Mouse (Mus musculus) midbrain, embryonic 16.5 days (tissue): ENCODE data around the gene Tacc2. TPM values are rescaled to one million over a fixed set of nuclear protein-coding genes. Genes with fewer than 3 reads are reported as not detected.

Source experiments
- ATAC-seq: fragments of 200-750 bp; cut with Nextera tagmentation; 2 replicates; pipeline ENCODE4 v1.8.0; 2017; ENCODE audit warnings: moderate TSS enrichment
- H3K27ac ChIP-seq: fragments of 300-500 bp; sonication (generic); 2 replicates; pipeline ENCODE4 v1.5.1; 2014; ENCODE audit warnings: mild to moderate bottlenecking, low read length, mixed read lengths
- H3K27me3 ChIP-seq: fragments of 300-500 bp; sonication (generic); 2 replicates; pipeline ENCODE4 v1.6.1; 2014; ENCODE audit warnings: low read depth, low read length, mixed read lengths; ENCODE audit not compliant: control insufficient read depth, insufficient read depth
- H3K36me3 ChIP-seq: fragments of 300-500 bp; sonication (generic); 2 replicates; pipeline ENCODE4 v1.6.1; 2014; ENCODE audit warnings: mild to moderate bottlenecking, low read length, moderate library complexity, mixed read lengths; ENCODE audit not compliant: control insufficient read depth, insufficient read depth
- H3K4me1 ChIP-seq: fragments of 300-500 bp; sonication (generic); 2 replicates; pipeline ENCODE4 v1.6.1; 2014; ENCODE audit warnings: mild to moderate bottlenecking, low read length, mixed read lengths; ENCODE audit not compliant: control insufficient read depth, insufficient read depth
- H3K4me2 ChIP-seq: fragments of 300-500 bp; sonication (generic); 2 replicates; pipeline ENCODE4 v1.6.1; 2014; ENCODE audit warnings: mild to moderate bottlenecking, low read length, mixed read lengths
- H3K4me3 ChIP-seq: fragments of 300-500 bp; sonication (generic); 2 replicates; pipeline ENCODE4 v1.5.1; 2014; ENCODE audit warnings: low read depth, mild to moderate bottlenecking, low read length, moderate library complexity, mixed read lengths
- H3K9ac ChIP-seq: fragments of 300-500 bp; sonication (generic); 2 replicates; pipeline ENCODE4 v1.6.1; 2014; ENCODE audit warnings: low read depth, low read length, mixed read lengths
- H3K9me3 ChIP-seq: fragments of 300-500 bp; sonication (generic); replicated peaks from 2 replicates; pipeline ENCODE4 v1.6.1; 2014; ENCODE audit warnings: mild to moderate bottlenecking, low read length, mixed read lengths; ENCODE audit not compliant: control insufficient read depth, poor library complexity, severe bottlenecking
- WGBS: fragments of 180-500 bp; shearing (Covaris S2); extraction: QIAGEN DNeasy Blood & Tissue Kit; methylation state at CpG from one replicate; pipeline ENCODE4 v1.1.7; 2014; 5-methylcytosine and 5-hydroxymethylcytosine counted together
- polyA plus RNA-seq: library from polyadenylated mRNA; unstranded; fragments of >200 nt; fragmentation: Nextera tagmentation; extraction: Ambion mirVana; gene quantifications from 2 replicates; pipeline ENCODE4 v1.2.1, GENCODE M21; 2015

The Tacc2 gene
- polyA plus RNA-seq, 1 experiment from 2014 or later: 61.1 TPM

GRCm38 (mm10) chr7:130691931-130692330 is 114.7 kb downstream of the Tacc2 start:
- H3K4me2 ChIP-seq: peak overlapping the region; percentile 68

DNA sequence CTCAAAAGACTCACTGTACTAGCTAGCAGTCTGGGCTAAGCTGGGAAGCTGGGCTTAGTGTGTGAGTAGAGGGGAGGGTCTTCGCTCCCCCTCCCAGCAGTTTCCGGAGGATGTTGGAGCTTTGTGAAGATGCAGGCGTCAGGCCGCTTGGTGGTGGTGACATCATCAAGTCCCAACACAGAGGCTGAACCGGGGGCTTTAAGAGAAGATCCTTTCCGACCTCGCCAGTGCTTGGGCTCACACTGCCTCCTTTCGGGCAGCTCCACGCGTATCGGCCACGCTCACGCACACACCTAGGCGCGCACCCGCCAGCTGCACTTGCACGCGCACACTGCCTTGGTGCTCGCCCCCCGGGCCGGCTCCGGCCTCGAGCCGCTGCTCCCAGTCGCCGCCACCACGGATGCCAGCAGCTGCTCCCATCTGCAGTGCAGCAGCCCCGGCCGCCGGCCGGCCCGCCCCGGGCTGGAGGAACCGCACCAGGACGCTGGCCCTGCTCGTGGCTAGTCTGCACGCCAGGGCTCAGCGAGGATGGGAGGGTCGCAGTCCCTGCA is 115.2 kb downstream of the Tacc2 start:
- peak overlapping the region; percentile 68 for H3K4me2 ChIP-seq
- peak; percentile 91 for ATAC-seq
- H3K9me3 ChIP-seq: no peaks in the 10 kb centered on the region
- peaks cover 38% of the 10 kb centered on the region for H3K4me1 ChIP-seq
- no peaks in the 10 kb centered on the region for H3K27me3 ChIP-seq
- H3K36me3 ChIP-seq: no peaks in the 10 kb centered on the region
- peak overlapping the region; percentile 94 for H3K9ac ChIP-seq
- H3K4me3 ChIP-seq: peak overlapping the region; percentile 62
- WGBS: under 1% methylated on average over 38 of the region's 39 CpGs
- peak overlapping the region; percentile 96 for H3K27ac ChIP-seq

More at GRCm38 (mm10) chr7:130691931-130692330, 114.7 kb downstream of the Tacc2 start:
- Histone ChIP-seq H3K4me1 (peaks cover 32% of the 10 kb centered on the region), H3K36me3 (no peaks in the 10 kb centered on the region), H3K27ac (peak overlapping the region; percentile 96), H3K4me3 (peak overlapping the region; percentile 62), H3K9ac (peak overlapping the region; percentile 30), H3K27me3 (no peaks in the 10 kb centered on the region), H3K9me3 (no peaks in the 10 kb centered on the region)
- 51% methylated on average over 2 of the region's 2 CpGs for WGBS
- ATAC-seq: no peak

DNA sequence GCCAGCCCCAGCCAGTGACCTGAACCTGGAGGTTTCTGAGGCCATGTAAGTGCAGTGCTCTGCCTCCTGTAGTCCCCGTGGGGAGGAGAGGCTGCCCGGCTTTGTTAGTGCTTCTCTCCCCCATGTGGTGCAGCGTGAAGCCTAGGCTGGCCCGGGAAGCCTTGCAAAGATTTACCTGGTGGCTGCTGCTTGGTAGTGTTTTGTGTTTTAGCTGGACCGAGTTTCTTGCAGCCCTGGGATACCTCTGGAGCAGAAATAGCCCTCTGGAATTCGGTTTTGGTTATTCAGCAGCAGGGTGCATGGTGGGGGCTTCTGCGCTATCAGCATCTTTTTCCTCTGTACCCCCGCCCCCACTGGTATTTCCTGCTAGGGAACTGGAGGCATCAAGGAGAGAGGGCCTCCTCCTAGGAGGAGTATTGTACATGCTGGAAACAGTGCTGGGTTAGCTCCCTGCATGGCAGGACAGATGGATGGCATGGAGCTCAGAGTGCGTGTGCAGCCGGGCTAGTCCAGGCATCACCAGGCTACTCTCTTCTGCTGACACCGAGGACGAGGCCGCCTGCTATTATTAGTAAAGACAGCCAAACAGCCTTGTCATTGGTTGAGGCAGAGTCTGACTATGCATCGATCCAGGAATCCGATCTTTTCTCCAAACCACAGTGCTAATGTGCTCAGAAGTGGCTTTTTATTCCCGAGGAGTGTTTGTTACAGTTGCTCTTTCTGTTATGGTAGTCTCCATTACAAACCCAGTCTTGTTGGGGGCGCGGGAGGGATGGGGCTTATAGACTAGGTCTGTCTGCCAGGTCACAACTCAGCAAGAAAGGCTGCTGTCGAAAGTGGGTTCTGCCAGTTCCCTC is 115.9 kb downstream of the Tacc2 start:
- Histone ChIP-seq H3K36me3 (no peaks in the 10 kb centered on the region), H3K27ac (peak overlapping the region; percentile 96), H3K4me3 (peak overlapping the region; percentile 62), H3K9ac (peak overlapping the region; percentile 94), H3K27me3 (no peaks in the 10 kb centered on the region), H3K4me1 (peaks cover 43% of the 10 kb centered on the region), H3K9me3 (no peaks in the 10 kb centered on the region), H3K4me2 (peak overlapping the region; percentile 68)
- WGBS: under 1% methylated on average over 19 of the region's 19 CpGs
- ATAC-seq: peak; percentile 80

DNA sequence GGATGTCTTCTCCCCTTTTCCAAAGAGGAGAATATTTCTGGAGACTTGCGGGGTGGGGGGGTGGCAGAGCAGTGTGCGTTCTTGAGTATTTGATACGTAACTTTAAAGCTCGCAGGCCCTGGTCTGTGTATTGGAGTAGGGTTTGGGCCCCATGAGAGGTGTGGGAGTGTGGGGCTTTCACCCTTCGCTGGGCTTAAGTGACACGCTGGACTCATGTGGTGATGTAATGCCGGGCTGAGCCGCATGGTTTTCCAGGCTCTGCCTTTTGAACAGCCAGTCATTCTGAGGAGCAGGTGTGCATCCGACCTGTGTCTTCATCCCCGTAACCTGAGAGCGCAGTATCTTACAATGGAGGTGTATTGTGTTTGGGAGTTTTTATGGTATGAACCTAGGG is 116.6 kb downstream of the Tacc2 start:
- 7% methylated on average over 11 of the region's 11 CpGs for WGBS
- Histone ChIP-seq H3K36me3 (no peaks in the 10 kb centered on the region), H3K27ac (peak overlapping the region; percentile 96), H3K27me3 (no peaks in the 10 kb centered on the region), H3K9ac (peak overlapping the region; percentile 94), H3K4me1 (peaks cover 46% of the 10 kb centered on the region), H3K9me3 (no peaks in the 10 kb centered on the region), H3K4me3 (peak overlapping the region; percentile 62), H3K4me2 (peak overlapping the region; percentile 68)
- no peak for ATAC-seq

DNA sequence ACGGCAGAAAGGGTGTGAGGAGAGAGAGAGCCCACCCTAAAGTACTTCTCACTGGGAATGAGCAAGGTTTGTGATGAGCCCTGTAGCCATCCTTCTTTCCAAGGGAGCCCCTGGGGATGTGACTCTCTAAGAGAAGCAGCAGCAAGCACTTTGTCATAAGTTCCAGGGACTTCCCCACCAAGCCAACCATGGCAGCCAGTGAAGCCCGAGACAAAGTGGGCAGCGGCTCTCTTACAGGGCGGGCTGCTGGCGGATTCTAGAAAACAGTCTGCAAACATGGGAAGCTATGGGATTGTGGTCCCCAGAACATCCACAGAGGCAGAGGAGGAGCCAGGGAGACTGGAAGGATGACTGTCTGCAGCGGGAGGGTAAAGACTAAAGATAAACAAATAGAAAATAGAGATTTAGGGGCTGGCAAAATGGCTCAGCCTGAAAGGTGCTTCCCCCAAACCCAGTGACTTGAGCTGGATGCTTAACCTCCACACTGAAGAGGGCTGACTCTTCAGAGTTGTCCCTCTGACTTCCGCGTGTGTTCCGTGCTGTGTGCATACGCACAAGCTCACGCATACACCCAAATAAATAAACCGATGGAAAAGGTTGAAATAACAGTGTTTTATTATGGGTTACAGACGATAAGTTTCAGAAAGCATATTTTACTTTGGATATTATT is 118.6 kb downstream of the Tacc2 start:
- Histone ChIP-seq H3K27ac (peak overlapping the region; percentile 47), H3K9ac (peak overlapping the region; percentile 94; the same call in 1 of the 2 replicates), H3K4me3 (0 out of 2 replicates have a peak overlapping the region, but pooled peaks have one; percentile 62), H3K4me2 (peak overlapping the region; percentile 68), H3K27me3 (no peaks in the 10 kb centered on the region), H3K4me1 (peaks cover 46% of the 10 kb centered on the region), H3K9me3 (no peaks in the 10 kb centered on the region), H3K36me3 (no peaks in the 10 kb centered on the region; the same call in 1 of the 2 replicates)
- 70% methylated on average over 13 of the region's 13 CpGs for WGBS
- ATAC-seq: no peak

DNA sequence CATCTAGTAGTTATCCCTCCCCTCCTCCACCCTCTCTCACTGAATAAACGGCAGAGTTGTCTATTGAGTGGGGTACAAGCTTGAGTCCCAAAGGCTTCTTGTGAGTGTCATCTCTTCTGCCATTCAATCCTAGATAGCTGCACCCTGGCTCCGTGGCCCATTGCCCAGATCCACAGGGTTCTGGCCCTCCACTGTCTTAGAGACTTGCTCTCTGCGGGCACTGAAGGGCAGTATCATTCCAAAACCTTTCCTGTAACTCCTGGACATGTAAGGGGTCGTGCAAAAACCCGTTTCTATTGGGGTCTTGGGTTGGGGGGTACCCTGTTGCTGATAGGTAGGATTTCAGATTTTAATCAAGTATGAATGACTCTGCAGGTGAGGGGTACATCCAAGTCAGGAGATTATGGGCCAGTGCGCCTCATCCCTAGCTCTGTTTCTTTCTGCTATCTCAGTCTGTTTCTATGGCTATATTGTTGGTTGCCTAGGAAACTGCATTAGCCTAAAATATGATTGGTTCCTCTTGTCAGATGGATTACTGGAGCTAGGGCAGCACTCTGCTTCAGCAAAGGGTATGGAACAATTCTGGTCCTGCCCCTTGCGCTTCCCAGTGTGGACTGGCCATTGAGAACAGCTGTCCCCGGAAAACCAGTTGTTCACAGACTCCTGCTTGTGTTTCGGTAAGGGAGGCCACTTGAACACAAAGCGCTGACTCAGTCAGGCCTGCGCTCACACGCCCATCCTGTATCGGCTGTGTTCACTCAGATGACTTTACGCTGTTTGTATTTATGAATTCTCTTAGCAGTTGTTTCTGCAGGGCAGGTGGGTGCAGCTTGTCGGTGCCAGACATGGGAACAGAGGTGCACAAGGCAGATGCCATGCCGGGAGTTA is 119.4 kb downstream of the Tacc2 start:
- WGBS: 34% methylated on average over 16 of the region's 16 CpGs
- Histone ChIP-seq H3K4me2 (peak overlapping the region; percentile 68), H3K36me3 (no peaks in the 10 kb centered on the region; the same call in 1 of the 2 replicates), H3K27ac (peak overlapping the region; percentile 47; the same call in 1 of the 2 replicates), H3K27me3 (no peaks in the 10 kb centered on the region), H3K9me3 (no peaks in the 10 kb centered on the region), H3K4me3 (peak overlapping the region; percentile 14), H3K9ac (peak overlapping the region; percentile 16; the same call in 1 of the 2 replicates), H3K4me1 (peaks cover 45% of the 10 kb centered on the region)
- no peak for ATAC-seq

DNA sequence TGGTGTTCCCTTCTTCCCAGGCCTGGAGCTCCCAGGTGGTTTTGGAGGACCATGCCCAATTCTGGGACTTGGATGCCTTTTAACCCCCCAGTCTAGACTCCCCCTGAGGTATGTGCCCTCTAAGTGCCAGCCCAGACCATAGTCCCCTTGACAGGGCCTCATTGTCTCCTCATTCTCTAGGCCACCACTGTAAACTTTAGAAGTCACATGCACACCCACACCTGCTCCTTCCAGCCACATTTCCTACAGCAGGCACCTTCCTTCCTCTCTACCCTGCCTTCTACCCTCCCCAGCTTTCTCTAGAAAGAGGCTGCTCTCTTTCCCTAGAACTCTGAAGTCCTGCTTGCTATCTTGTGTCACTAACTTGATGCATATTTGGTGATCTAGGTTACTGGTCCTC is 121.2 kb downstream of the Tacc2 start:
- no peak overlapping the region for H3K9ac ChIP-seq

GRCm38 (mm10) chr7:130701336-130701735 is 124.1 kb downstream of the Tacc2 start:
- Histone ChIP-seq H3K4me1 (peaks cover 25% of the 10 kb centered on the region), H3K4me3 (no peak overlapping the region), H3K9me3 (no peaks in the 10 kb centered on the region), H3K4me2 (no peak overlapping the region), H3K27me3 (no peaks in the 10 kb centered on the region), H3K27ac (no peak overlapping the region), H3K9ac (no peak overlapping the region), H3K36me3 (no peaks in the 10 kb centered on the region; the same call in 1 of the 2 replicates)
- WGBS: 82% methylated on average over 1 of the region's 1 CpGs
- no peak for ATAC-seq

More for the DNA sequence above, 121.2 kb downstream of the Tacc2 start:
- no peaks in the 10 kb centered on the region for H3K27me3 ChIP-seq
- no peak for ATAC-seq
- H3K4me1 ChIP-seq: peaks cover 41% of the 10 kb centered on the region
- H3K4me3 ChIP-seq: no peak overlapping the region
- no peak overlapping the region for H3K4me2 ChIP-seq
- no peak overlapping the region for H3K27ac ChIP-seq
- H3K36me3 ChIP-seq: no peaks in the 10 kb centered on the region; the same call in 1 of the 2 replicates
- H3K9me3 ChIP-seq: no peaks in the 10 kb centered on the region
